Mouse (Mus musculus): ENCODE measurements around the gene Gm29666. TPM values are rescaled to one million over a fixed set of nuclear protein-coding genes. Genes with fewer than 3 reads are reported as not detected.

The Gm29666 gene
- polyA plus RNA-seq, 1 experiment, result 0.10 TPM

GRCm38 (mm10) chr15:84953259-84953658, 33.4 kb upstream of the Gm29666 start:
- Histone ChIP-seq H3K27me3 (ENCODE audit: control insufficient read depth, insufficient read depth, insufficient read length) (no peaks in the 10 kb centered on the region), H3K79me2 (ENCODE audit: control insufficient read depth, insufficient read depth) (no peaks in the 10 kb centered on the region), H3K4me2 (ENCODE audit: low read depth) (no peak overlapping the region), H3ac (ENCODE audit: control insufficient read depth, insufficient read length) (no peak overlapping the region), H3K36me3 (ENCODE audit: control insufficient read depth, insufficient read depth) (peaks cover 20% of the 10 kb centered on the region), H3K4me3 (no peak overlapping the region)
- TF ChIP-seq MYOD1 (IDR thresholded peaks at IDR 0.05; ENCODE audit: control insufficient read depth in 1 of 3, insufficient read length in 2 of 3, low read depth in 2 of 3), result no peak

DNA sequence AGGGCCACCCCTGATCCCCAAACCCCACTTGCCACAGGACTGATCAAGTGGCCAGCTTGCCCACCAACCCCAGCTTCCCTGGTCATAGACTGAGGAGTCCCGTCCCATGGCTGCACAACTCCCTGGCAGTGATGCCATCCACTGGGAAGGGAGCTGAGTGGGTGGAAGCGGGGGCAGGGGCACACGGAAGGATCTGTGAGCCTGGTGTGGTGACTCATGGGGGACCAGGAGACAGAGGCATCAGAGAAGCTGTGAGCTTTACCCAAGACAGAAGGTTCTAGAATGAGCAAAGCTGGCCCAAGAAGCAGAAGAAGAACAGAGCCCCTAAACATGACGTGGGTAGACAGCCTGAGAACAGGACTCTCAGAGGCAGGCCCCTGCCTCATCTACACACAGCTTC, 30.2 kb upstream of the Gm29666 start:
- no peak for TF ChIP-seq MYOG (IDR thresholded peaks at IDR 0.05; ENCODE audit: control insufficient read depth in 1 of 3, insufficient read depth in 1 of 3, insufficient read length in 2 of 3, low read depth in 2 of 3)
- no peak for TF ChIP-seq CEBPB (IDR thresholded peaks at IDR 0.05; ENCODE audit: insufficient read depth, poor library complexity, severe bottlenecking)
- TF ChIP-seq REST (IDR thresholded peaks at IDR 0.05; ENCODE audit: insufficient read depth, insufficient read length), result no peak
- TF ChIP-seq E2F4 (IDR thresholded peaks at IDR 0.05; ENCODE audit: insufficient read depth), result no peak
- no peak for TF ChIP-seq SRF (IDR thresholded peaks at IDR 0.05; ENCODE audit: control insufficient read depth, insufficient read length, low read depth)
- TF ChIP-seq TCF3 (IDR thresholded peaks at IDR 0.05; ENCODE audit: insufficient read length, low read depth), result no peak
- H3ac ChIP-seq (ENCODE audit: control insufficient read depth, insufficient read length), result no peak overlapping the region
- H3K4me3 ChIP-seq, result no peak overlapping the region
- H3K27me3 ChIP-seq (ENCODE audit: control insufficient read depth, insufficient read depth, insufficient read length), result no peaks in the 10 kb centered on the region
- H3K36me3 ChIP-seq (ENCODE audit: control insufficient read depth, insufficient read depth), result peaks cover 16% of the 10 kb centered on the region
- no peak overlapping the region for H3K4me2 ChIP-seq (ENCODE audit: low read depth)
- no peaks in the 10 kb centered on the region for H3K79me2 ChIP-seq (ENCODE audit: control insufficient read depth, insufficient read depth)

GRCm38 (mm10) chr15:84948990-84949389, 29.2 kb upstream of the Gm29666 start:
- H3ac ChIP-seq (ENCODE audit: control insufficient read depth, insufficient read length), result no peak overlapping the region
- no peak overlapping the region for H3K4me3 ChIP-seq
- H3K79me2 ChIP-seq (ENCODE audit: control insufficient read depth, insufficient read depth), result no peaks in the 10 kb centered on the region
- H3K4me2 ChIP-seq (ENCODE audit: low read depth), result no peak overlapping the region
- peaks cover 16% of the 10 kb centered on the region for H3K36me3 ChIP-seq (ENCODE audit: control insufficient read depth, insufficient read depth)
- no peaks in the 10 kb centered on the region for H3K27me3 ChIP-seq (ENCODE audit: control insufficient read depth, insufficient read depth, insufficient read length)
- TF ChIP-seq SRF (IDR thresholded peaks at IDR 0.05; ENCODE audit: control insufficient read depth, insufficient read length, low read depth) (no peak), POLR2AphosphoS2 (IDR thresholded peaks at IDR 0.05; ENCODE audit: insufficient read length, low read depth) (no peak), REST (IDR thresholded peaks at IDR 0.05; ENCODE audit: insufficient read depth, insufficient read length) (no peak), MAX (IDR thresholded peaks at IDR 0.05; ENCODE audit: low read depth) (no peak), TCF12 (IDR thresholded peaks at IDR 0.05; ENCODE audit: insufficient read depth, poor library complexity, severe bottlenecking) (no peak), E2F4 (IDR thresholded peaks at IDR 0.05; ENCODE audit: insufficient read depth) (no peak), POLR2A (IDR thresholded peaks at IDR 0.05; ENCODE audit: insufficient read length, low read depth) (no peak), USF1 (IDR thresholded peaks at IDR 0.05; ENCODE audit: low read depth) (no peak), MYOD1 (IDR thresholded peaks at IDR 0.05; ENCODE audit: control insufficient read depth in 1 of 3, insufficient read length in 2 of 3, low read depth in 2 of 3) (no peak), MYOG (IDR thresholded peaks at IDR 0.05; ENCODE audit: control insufficient read depth in 1 of 3, insufficient read depth in 1 of 3, insufficient read length in 2 of 3, low read depth in 2 of 3) (no peak), TCF3 (IDR thresholded peaks at IDR 0.05; ENCODE audit: insufficient read length, low read depth) (no peak), CEBPB (IDR thresholded peaks at IDR 0.05; ENCODE audit: insufficient read depth, poor library complexity, severe bottlenecking) (no peak)

DNA sequence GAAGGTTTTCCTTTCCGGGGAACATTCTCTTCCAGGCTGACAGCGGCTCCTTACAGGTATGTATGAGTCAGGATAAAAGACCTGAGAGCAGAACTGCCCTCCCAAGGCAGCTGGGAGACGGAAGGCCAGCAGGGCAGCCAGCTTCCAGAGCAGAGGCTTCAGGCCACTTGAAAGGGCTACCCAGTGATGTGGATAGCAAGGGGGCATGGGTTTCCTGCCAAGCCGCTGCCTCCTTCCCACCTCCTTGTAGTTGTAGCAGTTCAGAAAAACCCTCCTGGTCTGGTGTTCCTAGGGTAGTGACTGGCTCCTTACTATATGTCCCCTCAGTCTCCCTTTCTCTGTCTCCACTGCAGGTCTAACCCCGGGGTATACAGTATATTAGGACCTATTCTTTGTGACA, 24.5 kb upstream of the Gm29666 start:
- H3K27me3 ChIP-seq (ENCODE audit: control insufficient read depth, insufficient read depth, insufficient read length), result no peaks in the 10 kb centered on the region
- H3K4me3 ChIP-seq, result no peak overlapping the region
- H3K4me2 ChIP-seq (ENCODE audit: low read depth), result no peak overlapping the region
- TF ChIP-seq POLR2AphosphoS2 (IDR thresholded peaks at IDR 0.05; ENCODE audit: insufficient read length, low read depth), result peak; percentile 71
- no peak for TF ChIP-seq REST (IDR thresholded peaks at IDR 0.05; ENCODE audit: insufficient read depth, insufficient read length)
- no peaks in the 10 kb centered on the region for H3K79me2 ChIP-seq (ENCODE audit: control insufficient read depth, insufficient read depth)
- peaks cover 41% of the 10 kb centered on the region for H3K36me3 ChIP-seq (ENCODE audit: control insufficient read depth, insufficient read depth)
- H3ac ChIP-seq (ENCODE audit: control insufficient read depth, insufficient read length), result no peak overlapping the region

- no peaks in the 10 kb centered on the region for H3K79me2 ChIP-seq (ENCODE audit: control insufficient read depth, insufficient read depth)
- H3K4me2 ChIP-seq (ENCODE audit: low read depth), result no peak overlapping the region
- H3K4me3 ChIP-seq, result no peak overlapping the region
- H3ac ChIP-seq (ENCODE audit: control insufficient read depth, insufficient read length), result no peak overlapping the region
- no peaks in the 10 kb centered on the region for H3K27me3 ChIP-seq (ENCODE audit: control insufficient read depth, insufficient read depth, insufficient read length)
- TF ChIP-seq POLR2AphosphoS2 (IDR thresholded peaks at IDR 0.05; ENCODE audit: insufficient read length, low read depth), result peak; percentile 80
- TF ChIP-seq POLR2A (IDR thresholded peaks at IDR 0.05; ENCODE audit: insufficient read length, low read depth), result no peak
- no peak for TF ChIP-seq MYOD1 (IDR thresholded peaks at IDR 0.05; ENCODE audit: control insufficient read depth in 1 of 3, insufficient read length in 2 of 3, low read depth in 2 of 3)
- peaks cover 50% of the 10 kb centered on the region for H3K36me3 ChIP-seq (ENCODE audit: control insufficient read depth, insufficient read depth)
Observed at GRCm38 (mm10) chr15:84942647-84943285, 22.9 kb upstream of the Gm29666 start.

DNA sequence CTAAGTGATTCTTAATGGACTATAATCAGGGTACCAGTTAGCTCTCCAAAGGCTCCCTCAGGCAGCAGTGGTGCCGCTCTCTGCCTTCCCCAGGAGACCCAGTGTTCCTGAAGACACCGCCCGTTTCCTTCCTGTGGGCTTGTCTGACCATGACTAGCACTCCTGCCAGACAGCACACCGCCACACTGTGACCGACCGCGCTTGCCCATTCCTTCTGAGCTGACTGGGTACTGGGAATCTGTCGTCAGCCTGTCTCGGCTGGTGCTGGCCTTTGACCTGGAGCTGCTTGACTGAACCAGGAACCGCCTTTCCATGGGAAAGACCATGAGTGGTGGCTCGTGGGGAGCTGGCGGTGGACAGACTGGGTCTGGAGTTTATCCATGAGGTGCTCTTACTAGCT, 20.3 kb upstream of the Gm29666 start:
- peak; percentile 43 for TF ChIP-seq POLR2AphosphoS2 (IDR thresholded peaks at IDR 0.05; ENCODE audit: insufficient read length, low read depth)
- TF ChIP-seq POLR2A (IDR thresholded peaks at IDR 0.05; ENCODE audit: insufficient read length, low read depth), result peak; percentile 23
- no peak for TF ChIP-seq USF1 (IDR thresholded peaks at IDR 0.05; ENCODE audit: low read depth)
- H3K36me3 ChIP-seq (ENCODE audit: control insufficient read depth, insufficient read depth), result peaks cover 72% of the 10 kb centered on the region
- no peak overlapping the region for H3ac ChIP-seq (ENCODE audit: control insufficient read depth, insufficient read length)
- H3K27me3 ChIP-seq (ENCODE audit: control insufficient read depth, insufficient read depth, insufficient read length), result no peaks in the 10 kb centered on the region
- H3K4me3 ChIP-seq, result no peak overlapping the region
- H3K4me2 ChIP-seq (ENCODE audit: low read depth), result no peak overlapping the region
- peaks cover 20% of the 10 kb centered on the region for H3K79me2 ChIP-seq (ENCODE audit: control insufficient read depth, insufficient read depth)

All from myocyte (in vitro differentiated cells).